Mouse (Mus musculus): ENCODE data around the gene Slc35g2.

Gene Slc35g2

DNA sequence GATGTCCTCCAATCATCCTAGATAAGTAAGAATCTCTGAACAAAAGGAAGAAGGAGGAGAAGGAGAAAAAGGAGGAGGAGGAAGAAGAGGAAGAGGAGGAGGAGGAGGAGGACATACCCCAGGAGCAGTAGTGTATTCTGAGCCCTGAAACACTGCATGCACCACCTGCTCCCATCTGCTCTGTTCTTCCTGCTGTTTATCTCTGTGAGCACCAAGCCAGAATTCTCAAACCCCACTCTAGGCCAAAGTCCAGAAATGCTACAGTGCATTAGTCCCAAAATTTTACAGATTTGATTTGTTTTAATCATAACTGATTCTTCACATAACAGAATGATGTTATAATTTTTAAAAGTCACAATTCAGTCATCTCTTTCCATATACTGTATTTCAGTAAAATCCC, 11.9 kb downstream of the Slc35g2 start:
- DNase-seq: no peak

DNA sequence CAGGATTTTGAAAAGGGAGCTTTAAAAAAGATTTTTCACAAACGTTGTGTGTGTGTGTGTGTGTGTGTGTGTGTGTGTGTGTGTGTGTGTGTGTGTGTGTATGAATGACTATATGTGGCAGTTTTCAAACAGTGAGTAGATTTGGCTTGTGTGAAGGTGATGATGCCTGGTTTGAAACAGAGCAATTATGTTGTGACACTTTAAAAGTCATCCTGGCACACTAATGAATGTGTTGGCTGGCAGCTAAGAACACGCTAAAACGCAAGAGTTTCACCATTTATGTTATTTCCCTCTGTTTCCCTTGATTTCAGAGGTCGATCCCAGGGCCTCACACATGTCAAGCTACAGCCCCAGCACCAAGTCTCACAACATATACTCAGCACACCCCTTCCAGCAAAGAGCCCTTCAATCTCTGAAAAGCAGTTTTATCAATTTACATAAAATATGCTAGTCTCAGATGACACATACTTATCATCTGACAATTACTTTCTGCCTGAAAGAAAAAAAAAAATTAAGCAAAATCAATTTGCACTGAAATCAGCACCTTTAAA, 12.8 kb downstream of the Slc35g2 start:
- no peak for DNase-seq

DNA sequence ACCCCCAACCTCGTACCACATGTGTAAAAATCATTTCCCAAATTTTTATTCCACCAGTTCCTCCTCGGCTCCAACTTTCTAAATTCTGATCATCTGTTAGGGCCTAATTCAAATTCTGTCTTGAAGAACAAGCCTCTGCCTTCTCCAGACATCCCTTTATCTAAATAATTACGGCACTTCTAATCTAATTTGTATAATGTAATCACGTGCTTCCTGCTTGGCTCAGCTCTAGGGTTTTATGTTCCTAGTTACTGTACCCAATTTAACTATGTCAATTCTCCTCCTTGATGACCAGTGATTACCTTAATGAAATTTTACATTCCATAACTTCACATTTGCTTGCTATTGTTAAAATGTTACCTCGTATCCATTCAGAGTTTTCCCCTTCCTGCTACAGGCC, 15.2 kb downstream of the Slc35g2 start:
- DNase-seq: no peak

DNA sequence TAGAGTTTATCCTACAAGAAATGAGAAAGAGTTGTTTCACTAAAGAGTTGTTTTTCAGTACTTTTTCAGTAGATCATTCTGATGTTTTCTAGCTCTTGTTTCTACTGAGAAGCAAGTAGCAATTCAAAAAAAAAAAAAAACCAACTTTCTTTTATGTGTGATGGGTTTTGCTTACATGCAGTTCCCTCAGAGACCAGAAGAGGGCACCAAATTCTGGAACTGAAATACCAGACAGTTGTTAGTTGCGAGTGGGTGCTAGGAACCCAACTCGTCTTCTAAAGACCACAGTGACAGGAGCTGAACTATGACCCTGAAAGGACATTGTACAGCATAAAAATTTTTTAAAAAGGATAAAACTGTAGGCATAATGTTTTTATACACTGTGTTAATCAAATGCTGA, 22.6 kb downstream of the Slc35g2 start:
- DNase-seq: no peak

DNA sequence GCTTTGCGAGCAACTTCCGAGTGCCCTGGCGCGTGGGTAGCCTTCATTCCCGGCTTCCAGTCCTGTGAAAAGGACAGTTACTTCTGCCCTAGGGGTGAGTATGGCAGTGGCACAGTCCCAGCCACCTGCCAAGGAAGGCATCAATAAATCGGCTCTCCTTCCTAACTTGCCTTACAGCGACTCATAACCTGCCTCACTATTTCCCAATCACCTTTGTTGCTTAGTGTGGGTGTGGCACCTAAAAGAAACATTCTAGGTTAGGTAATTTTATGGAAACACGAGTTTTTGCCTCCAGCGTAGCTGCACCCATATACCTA, 24.3 kb downstream of the Slc35g2 start:
- DNase-seq: no peak

DNA sequence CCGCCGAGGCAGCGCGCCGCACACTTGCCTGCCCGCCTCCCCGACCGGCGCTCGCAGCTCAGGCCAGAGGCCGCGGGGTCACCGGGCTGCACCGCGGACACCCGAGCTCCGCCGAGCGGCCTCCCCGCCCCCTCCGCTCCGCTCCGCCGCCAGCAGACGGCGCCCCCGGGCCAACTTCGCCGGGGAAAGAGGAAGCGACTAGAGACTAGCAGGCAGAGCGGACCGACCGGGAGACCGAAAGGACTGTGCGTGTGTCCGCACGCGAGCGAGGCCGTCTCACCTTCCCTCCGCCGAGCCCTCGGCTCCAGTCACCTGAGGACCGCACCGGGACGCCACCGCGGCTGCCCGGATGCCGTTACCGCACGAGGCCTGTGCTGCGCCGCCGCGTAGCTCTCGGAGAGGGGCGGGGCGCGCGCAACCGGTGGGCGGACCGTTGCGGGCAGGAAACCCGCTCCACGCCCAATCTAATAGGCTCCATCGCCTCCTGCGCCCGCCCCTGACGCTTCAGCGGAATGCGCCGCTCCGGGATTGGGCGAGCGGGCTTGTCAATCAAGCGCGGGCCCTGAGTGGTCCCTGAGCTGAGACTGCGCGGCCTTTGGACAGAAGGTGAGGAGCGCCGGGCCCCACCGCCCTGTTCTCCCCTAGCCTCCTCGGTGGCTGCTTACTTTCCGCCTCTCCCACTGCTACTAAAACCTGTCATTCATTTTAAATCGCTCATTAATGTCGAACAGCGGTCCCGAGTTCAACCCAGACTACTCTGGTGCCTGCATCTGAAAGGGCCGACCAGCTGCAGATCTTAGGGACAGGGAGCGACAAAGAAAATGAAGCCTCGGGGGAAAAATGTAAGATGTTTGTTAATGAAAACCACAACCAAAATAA, 24.9 kb downstream of the Slc35g2 start, which contains the start of gene Nck1:
Gene Nck1, minus strand, starts transcription at position 420 of the 879 bp plus-strand sequence.
- peak; percentile 100 for DNase-seq

DNA sequence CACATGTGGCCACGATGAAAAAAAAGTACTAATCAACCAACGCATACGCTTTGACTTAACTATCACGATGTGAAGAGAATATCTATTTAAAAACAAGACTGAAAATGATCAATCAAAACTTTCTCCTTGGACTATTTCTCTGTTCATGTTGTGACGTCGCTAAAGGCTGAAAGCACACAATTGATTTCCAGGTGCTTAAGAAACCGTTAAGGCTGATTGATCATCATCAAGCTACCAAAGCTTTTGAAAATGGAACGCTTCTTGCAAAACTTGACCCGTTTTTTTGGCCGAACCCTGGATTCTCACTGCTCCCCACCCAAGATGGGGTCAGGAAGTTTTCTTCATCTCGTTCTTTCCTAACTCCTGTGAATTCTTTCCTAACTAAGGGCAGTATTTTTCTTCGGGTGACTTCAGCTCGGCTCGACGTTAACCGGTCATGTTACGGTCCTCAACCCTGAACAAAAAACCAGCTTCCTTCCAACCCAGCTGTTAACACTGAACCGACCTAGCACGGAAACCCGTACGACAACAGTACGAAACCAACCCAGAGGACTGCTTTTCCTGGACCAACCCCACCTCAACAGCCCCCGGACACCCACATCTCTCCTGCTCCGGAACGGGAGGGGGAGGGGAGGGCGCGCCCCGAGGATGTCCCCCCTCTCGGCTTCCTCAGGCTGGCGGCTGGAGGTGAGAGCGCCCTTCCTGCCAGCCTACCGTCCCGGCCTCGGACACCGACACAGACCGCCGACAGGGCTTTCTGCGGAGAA, 25.8 kb downstream of the Slc35g2 start:
- no peak for DNase-seq

DNA sequence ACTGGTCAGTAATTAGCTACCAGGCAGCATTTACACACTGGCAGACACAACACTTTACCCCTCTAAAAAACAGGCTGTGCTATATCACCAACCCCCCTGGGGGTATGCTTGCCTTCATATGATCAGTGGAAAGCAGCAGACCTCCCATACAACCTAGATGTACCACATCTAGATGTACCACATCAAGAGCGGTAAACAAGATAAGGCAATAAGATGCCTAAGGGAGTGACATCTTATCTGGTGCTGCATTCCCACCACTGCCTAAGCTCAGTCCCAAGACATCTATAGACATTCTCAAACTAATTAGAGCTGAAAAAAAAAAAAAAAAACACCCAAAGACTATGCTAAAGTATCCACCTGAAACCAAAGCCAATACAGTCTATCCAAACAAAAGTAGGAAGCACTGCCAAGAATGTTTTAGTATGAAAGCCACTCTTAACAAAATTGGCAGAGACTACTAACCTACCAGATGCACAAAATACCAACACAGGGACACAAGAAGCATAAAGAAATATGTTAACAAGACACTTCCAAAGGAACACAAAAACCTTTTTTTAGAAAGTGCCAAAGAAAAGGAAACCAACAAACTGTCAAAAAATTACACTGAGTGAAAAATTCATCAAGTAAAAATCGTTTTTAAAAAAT, 35.1 kb downstream of the Slc35g2 start:
- no peak for DNase-seq

DNA sequence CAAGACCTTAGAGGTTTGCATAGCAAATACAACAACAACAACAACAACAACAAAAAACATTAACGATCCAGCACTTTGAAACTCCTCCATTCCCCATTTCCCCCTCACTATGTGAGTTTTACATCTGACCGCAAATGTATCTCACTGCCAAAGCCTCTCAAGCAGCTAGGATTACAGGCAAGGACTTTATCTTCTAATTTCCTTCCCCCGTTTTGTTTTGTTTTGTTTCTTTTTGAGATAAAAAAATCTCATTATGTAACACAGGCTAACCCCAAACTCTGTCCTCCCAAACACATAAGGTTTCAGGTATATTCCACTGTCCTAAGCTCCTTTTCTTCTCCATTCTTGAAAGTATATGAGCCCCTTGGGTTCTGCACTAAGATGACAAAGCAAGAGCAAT, 36.2 kb downstream of the Slc35g2 start:
- no peak for DNase-seq

DNA sequence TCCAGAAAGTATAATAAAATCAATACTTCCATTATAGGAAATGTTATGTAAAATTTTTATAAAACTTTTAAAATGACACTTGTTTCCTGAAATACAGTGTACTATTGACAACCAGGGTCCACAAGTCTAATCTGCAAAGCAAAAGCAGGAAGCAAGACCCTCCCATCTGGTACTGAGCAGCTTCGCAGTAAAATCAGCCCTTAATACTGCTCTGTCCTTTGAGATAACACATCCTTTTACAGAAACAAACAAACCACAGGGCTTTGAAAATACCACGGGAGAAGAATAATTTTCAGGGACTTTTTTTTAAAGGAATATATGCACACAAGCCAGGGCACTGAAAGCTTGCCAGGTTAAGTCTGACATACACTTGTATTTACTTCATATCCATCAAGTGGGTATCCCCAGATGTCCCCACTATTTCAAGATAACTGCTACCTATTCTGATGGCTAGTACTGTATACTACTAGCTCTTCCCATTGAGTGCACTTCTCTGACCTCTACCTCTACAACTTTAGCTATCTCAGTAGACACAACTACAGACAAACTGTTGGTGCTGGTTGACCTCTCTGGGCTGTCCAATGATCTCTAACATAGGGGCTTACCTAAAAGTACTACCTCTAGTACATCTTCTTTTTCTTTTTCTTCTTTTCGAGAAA, 37.9 kb downstream of the Slc35g2 start:
- no peak for DNase-seq

DNA sequence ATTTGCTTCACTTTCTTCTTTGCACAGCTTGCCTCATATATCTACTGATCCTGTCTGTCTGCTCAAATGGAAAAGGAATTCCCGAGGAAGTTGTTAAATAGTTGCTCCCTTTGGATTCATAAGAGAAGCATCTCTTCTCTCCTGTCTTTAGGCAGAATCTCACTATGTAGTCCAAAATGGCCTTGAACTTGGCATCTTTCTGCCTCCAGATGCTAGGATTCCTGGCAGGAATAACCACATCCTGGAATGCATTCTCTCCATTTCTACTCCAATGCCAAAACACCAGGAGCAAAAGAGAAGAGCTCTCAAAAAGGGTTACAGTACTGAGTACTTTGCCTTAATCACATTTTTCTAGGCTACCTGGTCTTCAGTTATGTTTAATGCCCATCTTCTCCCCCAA, 39.6 kb downstream of the Slc35g2 start:
- DNase-seq: no peak

DNA sequence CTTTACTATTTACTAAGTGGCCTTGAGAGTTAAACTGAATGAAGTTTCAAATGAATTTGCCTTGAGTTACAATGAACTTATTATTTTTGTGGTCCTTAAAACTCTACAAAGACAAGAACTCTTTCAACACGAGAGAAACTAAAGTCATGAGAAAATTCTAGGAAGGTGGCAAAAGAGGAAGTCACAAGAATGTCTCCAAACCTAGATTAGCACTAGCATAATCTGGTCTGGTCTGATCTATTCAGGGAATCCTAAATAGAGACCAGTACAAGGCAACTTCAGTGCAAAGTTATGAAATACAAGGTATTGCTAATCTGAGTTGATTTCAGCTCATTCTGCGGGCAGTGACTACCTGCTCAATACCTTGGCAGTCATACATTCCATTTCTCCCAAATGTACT, 45.7 kb downstream of the Slc35g2 start:
- DNase-seq: no peak

DNA sequence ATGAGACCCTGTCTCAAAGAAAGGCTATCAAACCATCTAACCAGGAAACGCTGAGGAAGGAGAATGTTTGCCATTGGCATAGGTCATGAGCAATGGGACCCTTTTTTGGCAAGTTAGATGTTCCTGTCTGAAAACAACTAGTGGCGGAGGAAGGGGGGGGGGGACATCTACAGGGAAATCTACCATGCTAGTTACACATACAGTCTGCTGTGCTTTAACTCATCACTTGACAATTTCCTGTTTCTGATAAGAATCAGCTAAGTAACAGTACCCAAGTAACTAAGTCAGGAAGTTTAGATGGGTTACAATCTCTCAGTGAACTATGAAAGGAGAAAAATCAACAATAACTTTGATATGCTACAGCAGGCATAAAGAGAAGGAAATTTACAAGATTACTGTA, 48.9 kb downstream of the Slc35g2 start:
- no peak for DNase-seq

DNA sequence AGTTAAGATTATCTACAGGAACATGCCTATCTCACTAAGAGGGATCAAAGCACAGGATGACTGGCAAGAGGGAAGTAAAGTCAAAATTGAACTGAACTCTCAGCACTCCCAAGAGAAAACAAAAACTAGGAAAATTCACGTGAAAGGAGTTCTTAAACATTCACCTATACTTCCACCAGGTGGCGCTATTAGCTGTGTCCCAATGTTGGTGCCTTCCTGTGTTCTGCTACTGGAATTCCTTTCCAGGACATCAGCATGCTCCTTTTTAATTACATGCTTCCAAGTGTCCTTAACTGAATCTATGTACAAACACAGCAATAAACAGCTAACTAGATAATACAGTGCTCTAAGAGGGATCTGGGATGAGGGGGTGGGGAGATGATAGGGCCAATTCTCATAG, 50.3 kb downstream of the Slc35g2 start:
- peak; percentile 76 for DNase-seq

DNA sequence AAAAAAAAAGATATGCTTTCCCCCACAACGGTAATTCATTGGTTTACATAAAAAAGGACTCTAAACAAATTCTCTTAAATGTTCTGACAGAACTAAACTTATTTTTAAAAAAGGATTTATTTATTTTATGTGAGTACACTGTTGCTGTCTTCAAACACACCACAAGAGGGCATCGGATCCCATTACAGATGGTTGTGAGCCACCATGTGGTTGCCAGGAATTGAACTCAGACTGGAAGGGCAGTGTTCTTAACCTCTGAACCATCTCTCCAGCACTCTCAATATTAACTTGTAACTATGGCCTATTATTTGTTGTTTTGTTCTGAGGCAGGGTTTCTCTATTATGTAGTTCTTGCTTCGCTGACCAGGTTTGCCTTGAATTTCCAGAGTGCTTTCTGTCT, 50.9 kb downstream of the Slc35g2 start:
- DNase-seq: no peak

DNA sequence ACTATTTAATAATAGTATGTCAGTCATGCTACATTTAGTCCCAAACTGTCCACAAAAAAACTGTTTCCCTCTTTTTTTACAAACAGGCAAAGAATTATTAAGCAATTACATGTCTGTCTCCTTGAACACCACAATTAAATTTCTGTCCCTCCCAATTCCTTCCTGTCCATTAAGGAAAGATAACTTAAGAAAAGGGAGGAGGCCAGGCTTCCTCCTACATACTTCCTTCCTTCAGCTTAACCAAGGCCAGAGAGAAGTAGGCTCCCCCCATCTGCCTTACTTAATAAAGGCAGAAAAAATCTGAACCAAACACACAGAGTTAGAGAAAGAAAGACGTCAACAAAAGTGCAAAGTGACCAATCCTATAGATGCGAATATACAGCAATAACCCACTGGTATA, 63.3 kb downstream of the Slc35g2 start:
- DNase-seq: peak; percentile 21

DNA sequence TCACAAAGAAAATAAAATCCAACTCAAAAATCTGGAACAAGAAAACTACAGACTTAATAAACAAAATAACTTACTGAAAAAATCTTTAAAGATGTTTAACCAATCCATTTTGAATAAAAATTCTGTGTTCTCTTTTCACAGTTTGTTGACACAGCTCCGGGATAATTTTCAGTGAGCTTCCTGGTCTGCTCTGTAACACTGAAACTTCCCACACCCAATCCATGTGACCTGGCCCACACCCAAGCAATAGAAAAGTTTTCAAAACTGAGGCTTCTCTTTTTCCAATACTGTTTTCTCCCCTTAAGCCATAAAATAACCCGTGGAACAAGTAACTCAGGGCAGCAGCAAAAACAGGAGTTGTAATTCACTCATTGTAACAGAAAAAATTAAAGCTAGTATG, 64.2 kb downstream of the Slc35g2 start:
- DNase-seq: peak; percentile 56

DNA sequence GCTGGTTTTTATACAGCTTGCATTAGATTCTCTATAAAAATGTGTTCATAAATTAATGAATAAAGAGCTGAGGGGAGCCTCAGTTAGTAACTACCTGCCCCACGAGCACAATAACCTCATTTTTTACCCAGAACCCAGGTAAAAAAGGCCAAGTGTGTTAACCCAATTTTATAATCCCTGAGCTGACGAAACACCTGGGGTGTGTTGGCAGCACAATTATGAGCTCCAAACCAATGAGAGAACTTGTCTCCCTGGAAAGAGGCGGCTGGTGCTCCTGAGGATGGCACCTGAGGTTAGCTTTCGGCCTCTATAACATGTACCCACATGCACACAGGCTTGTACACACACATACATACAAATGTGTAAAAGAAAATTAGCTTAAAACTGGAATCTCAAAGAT, 65.4 kb downstream of the Slc35g2 start:
- DNase-seq: no peak
